Mouse (Mus musculus) embryonic fibroblast, embryonic 13.5 days (primary cell): ENCODE data around the gene Tubgcp6.

ENCODE experiments used
- CTCF ChIP-seq: IDR thresholded peaks from 2 replicates; pipeline ENCODE4 v1.5.1; 2011; ENCODE audit warnings: mild to moderate bottlenecking, control low read depth, low read length, moderate library complexity, borderline replicate concordance; ENCODE audit not compliant: insufficient read depth
- POLR2A ChIP-seq: IDR thresholded peaks from 2 replicates; pipeline ENCODE4 v1.6.1; 2011; ENCODE audit warnings: low read depth, mild to moderate bottlenecking, control low read depth, low read length, moderate library complexity

- no peak for TF ChIP-seq POLR2A
- no peak for TF ChIP-seq CTCF
Measured at GRCm38 (mm10) chr15:89069336-89069840, 53.5 kb downstream of the Tubgcp6 start.
